ENCODE assay signal across 10 mouse cellular contexts in the genomic region with DNA sequence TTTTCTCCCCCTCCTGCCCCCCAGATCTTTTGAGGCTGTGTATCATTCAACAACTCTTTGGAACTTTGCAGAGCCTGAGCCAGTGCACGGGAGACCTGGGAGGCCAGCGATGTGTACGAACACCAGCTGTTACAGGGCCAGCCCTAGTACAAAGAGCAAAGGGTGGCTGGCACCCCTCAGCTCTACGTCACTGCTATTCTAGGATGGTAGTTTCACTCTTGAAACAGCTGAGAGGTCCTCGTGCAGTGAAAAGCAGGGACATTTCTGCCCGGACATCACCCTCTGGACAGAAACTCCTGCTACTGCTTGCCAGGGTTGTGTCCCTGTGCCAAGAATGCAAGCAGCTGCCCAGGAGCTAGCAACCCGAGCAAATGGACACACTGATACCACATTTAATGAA.
A peak's percentile ranks its signal among the peaks of the same experiment; 100 is the strongest.
DNase-seq lines count a peak whose midpoint lies in the region; ATAC-seq and TF ChIP-seq lines count a peak whose summit lies in the region.
"Had no signal": no experiment of that assay in that cellular context is flagged by ENCODE, and none has a peak within 500 bp of the region (broad histone marks: within the 10 kb centered on the region; RNA-seq: fewer than 3 reads in every experiment).

No protein-coding gene starts in this region.

- no peak overlapping the region for H3K4me2 ChIP-seq in lung, embryonic 16.5 days (ENCODE audit: low read depth, low read length)
- H3K4me2 ChIP-seq in myocyte (ENCODE audit: low read depth) = peak overlapping the region; percentile 34
- H3K4me2 ChIP-seq: limb, embryonic 15.5 days had no signal

- intact Hi-C loops in heart, adult 2 months (cut with DNase I) = loop anchor here (5.0 kb wide), 1 partner anchor 63 kb away; no protein-coding TSS in a partner anchor

- peak; percentile 86; the same call in 1 of the 2 replicates for TF ChIP-seq EP300 in heart, adult 2 months (IDR thresholded peaks at IDR 0.05; ENCODE audit: insufficient read depth, low read depth, low read length)

- H3K4me1 ChIP-seq in lung, embryonic 16.5 days (replicated peaks; ENCODE audit: control insufficient read depth, insufficient read depth, low read length) = no peaks in the 10 kb centered on the region; the same call in 1 of the 2 replicates
- H3K4me1 ChIP-seq in heart, adult 2 months (ENCODE audit: control insufficient read depth, insufficient read depth, low read length) = no peaks in the 10 kb centered on the region; the same call in 1 of the 2 replicates
- H3K4me1 ChIP-seq in kidney, adult 2 months (ENCODE audit: control insufficient read depth, insufficient read depth, low read length) = no peaks in the 10 kb centered on the region

- peaks cover 4% of the 10 kb centered on the region for H3K27me3 ChIP-seq in lung, embryonic 16.5 days (ENCODE audit: control insufficient read depth, insufficient read depth, low read depth, low read length)
- H3K27me3 ChIP-seq in heart, adult 2 months (ENCODE audit: control insufficient read depth, insufficient read depth, low read length) = no peaks in the 10 kb centered on the region
- H3K27me3 ChIP-seq in kidney, adult 2 months (replicated peaks; ENCODE audit: control insufficient read depth, insufficient read depth, low read length) = no peaks in the 10 kb centered on the region
- H3K27me3 ChIP-seq in myocyte (ENCODE audit: control insufficient read depth, insufficient read depth, insufficient read length) = no peaks in the 10 kb centered on the region
- H3K27me3 ChIP-seq: limb, embryonic 15.5 days had no signal

- H3K9ac ChIP-seq in lung, embryonic 16.5 days (ENCODE audit: low read length) = no peak overlapping the region
- H3K9ac ChIP-seq in heart, adult 2 months (ENCODE audit: low read depth, low read length) = no peak overlapping the region
- H3K9ac ChIP-seq: limb, embryonic 15.5 days had no signal

- no peaks in the 10 kb centered on the region for H3K9me3 ChIP-seq in lung, embryonic 16.5 days (ENCODE audit: control insufficient read depth, low read length)
- H3K9me3 ChIP-seq: limb, embryonic 15.5 days had no signal

- no peaks in the 10 kb centered on the region for H3K36me3 ChIP-seq in lung, embryonic 16.5 days (ENCODE audit: control insufficient read depth, insufficient read depth, low read length)
- no peaks in the 10 kb centered on the region for H3K36me3 ChIP-seq in heart, adult 2 months (ENCODE audit: control insufficient read depth, insufficient read depth, low read length)
- no peaks in the 10 kb centered on the region for H3K36me3 ChIP-seq in kidney, adult 2 months (ENCODE audit: control insufficient read depth, insufficient read depth, low read length)
- H3K36me3 ChIP-seq in myocyte (ENCODE audit: control insufficient read depth, insufficient read depth) = no peaks in the 10 kb centered on the region
- H3K36me3 ChIP-seq: limb, embryonic 15.5 days had no signal

- H3K79me2 ChIP-seq in heart, adult 2 months (replicated peaks; ENCODE audit: control insufficient read depth, insufficient read depth, low read length) = no peaks in the 10 kb centered on the region
- H3K79me2 ChIP-seq in myocyte (ENCODE audit: control insufficient read depth, insufficient read depth) = no peaks in the 10 kb centered on the region

- 46% methylated on average over 7 of the region's 7 CpGs for WGBS in lung, embryonic 16.5 days
- 42% methylated on average over 7 of the region's 7 CpGs for WGBS in heart, adult 2 months
- WGBS in kidney, adult 2 months = 30% methylated on average over 7 of the region's 7 CpGs

- peak; percentile 23; the same call in 1 of the 2 replicates for ATAC-seq in lung, embryonic 16.5 days (ENCODE audit: low read depth)

- no peak for TF ChIP-seq CTCF in heart, adult 2 months (IDR thresholded peaks at IDR 0.05)
- no peak for TF ChIP-seq CTCF in kidney, adult 2 months (conservative IDR thresholded peaks at IDR 0.05; ENCODE audit: insufficient read depth, insufficient read length, low read depth, low read length)

- no peak for DNase-seq in lung, postnatal 25 days (ENCODE audit: low spot score)
- peak; percentile 36 to 74 for DNase-seq in heart, adult 2 months
- DNase-seq in kidney, adult 2 months = peak; percentile 86
- no peak for DNase-seq in urinary bladder, postnatal 4 days (ENCODE audit: low spot score in 2 of 2)
- no peak for DNase-seq in layer of hippocampus, adult 9-11 months
- no peak for DNase-seq in c-Kit-positive CD71-positive TER-119-positive erythroid progenitor cells, embryonic 14.5 days (ENCODE audit: low spot score)
- DNase-seq: adrenal gland, postnatal 36 days had no signal

- no peak overlapping the region for H3ac ChIP-seq in myocyte (ENCODE audit: control insufficient read depth, insufficient read length)

- TF ChIP-seq POLR2A in heart, adult 2 months (IDR thresholded peaks at IDR 0.05; ENCODE audit: insufficient read depth, low read depth, low read length) = no peak
- no peak for TF ChIP-seq POLR2A in kidney, adult 2 months (IDR thresholded peaks at IDR 0.05; ENCODE audit: low read depth, low read length)
- no peak for TF ChIP-seq POLR2A in myocyte (IDR thresholded peaks at IDR 0.05; ENCODE audit: insufficient read length, low read depth)

- H3K4me3 ChIP-seq in lung, embryonic 16.5 days (ENCODE audit: low read length) = no peak overlapping the region
- no peak overlapping the region for H3K4me3 ChIP-seq in heart, adult 2 months
- H3K4me3 ChIP-seq in kidney, adult 2 months (ENCODE audit: insufficient read depth, low read depth, low read length) = no peak overlapping the region
- H3K4me3 ChIP-seq in myocyte = no peak overlapping the region
- H3K4me3 ChIP-seq: limb, embryonic 15.5 days had no signal

- no peak overlapping the region for H3K27ac ChIP-seq in lung, embryonic 16.5 days (ENCODE audit: low read length)
- H3K27ac ChIP-seq in heart, adult 2 months = peak overlapping the region; percentile 15; the same call in 1 of the 2 replicates
- H3K27ac ChIP-seq in kidney, adult 2 months (ENCODE audit: insufficient read depth, low read depth, low read length) = no peak overlapping the region
- H3K27ac ChIP-seq: limb, embryonic 15.5 days had no signal

TF ChIP-seq in myocyte, 11 proteins besides CTCF, POLR2A, EP300 and RAD21:
- peak; percentile 28 for TF ChIP-seq TCF3 (IDR thresholded peaks at IDR 0.05; ENCODE audit: insufficient read length, low read depth)
- peak; percentile 54 for TF ChIP-seq TCF12 (IDR thresholded peaks at IDR 0.05; ENCODE audit: insufficient read depth, poor library complexity, severe bottlenecking)
- no peak for TF ChIP-seq CEBPB (IDR thresholded peaks at IDR 0.05; ENCODE audit: insufficient read depth, poor library complexity, severe bottlenecking)
- TF ChIP-seq REST (IDR thresholded peaks at IDR 0.05; ENCODE audit: insufficient read depth, insufficient read length) = no peak
- TF ChIP-seq SRF (IDR thresholded peaks at IDR 0.05; ENCODE audit: control insufficient read depth, insufficient read length, low read depth) = no peak
- no peak for TF ChIP-seq MAX (IDR thresholded peaks at IDR 0.05; ENCODE audit: low read depth)
- TF ChIP-seq MYOD1 (IDR thresholded peaks at IDR 0.05; ENCODE audit: control insufficient read depth in 1 of 3, insufficient read length in 2 of 3, low read depth in 2 of 3) = peak; percentile 45 to 89 (median 52)
- TF ChIP-seq E2F4 (IDR thresholded peaks at IDR 0.05; ENCODE audit: insufficient read depth) = no peak
- no peak for TF ChIP-seq USF1 (IDR thresholded peaks at IDR 0.05; ENCODE audit: low read depth)
- peak; percentile 63 to 94 (median 93) for TF ChIP-seq MYOG (IDR thresholded peaks at IDR 0.05; ENCODE audit: control insufficient read depth in 1 of 3, insufficient read depth in 1 of 3, insufficient read length in 2 of 3, low read depth in 2 of 3)
- no peak for TF ChIP-seq POLR2AphosphoS2 (IDR thresholded peaks at IDR 0.05; ENCODE audit: insufficient read length, low read depth)

Comparison
In these comparisons a context has a peak if more than half of its experiments do, and no peak if none do; other contexts are left out.
1. DNase-seq: peak in heart, adult 2 months (2 of 2) and kidney, adult 2 months (single experiment); none in lung, postnatal 25 days (single experiment), urinary bladder, postnatal 4 days (0 of 2), layer of hippocampus, adult 9-11 months (single experiment) and c-Kit-positive CD71-positive TER-119-positive erythroid progenitor cells, embryonic 14.5 days (single experiment).